Mouse (Mus musculus): ENCODE data around the gene Olfr61. TPM values are rescaled to one million over a fixed set of nuclear protein-coding genes. Genes with fewer than 3 reads are reported as not detected.
A peak's percentile ranks its signal among the peaks of the same experiment; 100 is the strongest.
"Not testable (repeated sequence)": the region's sequence is repeated elsewhere in the genome, so short reads cannot be mapped to it uniquely, and the experiment has no call there.

Olfr61 gene
- not detected in 2 replicates for polyA plus RNA-seq (2016; fragmentation: Nextera tagmentation; extraction: Ambion mirVana)

DNA sequence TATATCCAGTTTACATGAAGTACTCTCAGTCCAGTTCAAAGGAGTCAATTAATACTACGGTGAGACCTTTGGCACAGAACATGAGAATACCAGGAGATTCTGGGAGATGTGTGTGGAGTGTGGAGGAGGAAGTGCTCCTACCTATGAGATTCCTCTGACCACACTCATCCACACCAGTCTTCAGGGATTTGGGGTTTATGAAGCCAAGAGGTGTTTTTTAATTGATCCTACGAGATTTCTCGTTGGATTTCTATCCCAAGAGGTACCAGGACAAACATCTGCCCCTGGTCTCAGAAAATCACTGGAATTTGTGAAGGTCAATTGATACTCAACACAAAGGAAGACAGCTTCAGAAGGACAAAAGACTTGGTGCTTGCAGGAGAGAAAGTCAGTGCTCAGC, at the start of gene Olfr61:
Gene Olfr61 (plus strand): TSS at position 301 of the 400 bp plus-strand sequence.
- not testable (repeated sequence) for H3K4me2 ChIP-seq (replicated peaks); H3K27me3 ChIP-seq; H3K4me1 ChIP-seq; H3K36me3 ChIP-seq; H3K9me3 ChIP-seq (replicated peaks); H3K4me3 ChIP-seq; H3K9ac ChIP-seq; H3K27ac ChIP-seq; ATAC-seq (ENCODE audit: low FRiP score)
- 86% methylated on average over 3 of the region's 3 CpGs for WGBS

DNA sequence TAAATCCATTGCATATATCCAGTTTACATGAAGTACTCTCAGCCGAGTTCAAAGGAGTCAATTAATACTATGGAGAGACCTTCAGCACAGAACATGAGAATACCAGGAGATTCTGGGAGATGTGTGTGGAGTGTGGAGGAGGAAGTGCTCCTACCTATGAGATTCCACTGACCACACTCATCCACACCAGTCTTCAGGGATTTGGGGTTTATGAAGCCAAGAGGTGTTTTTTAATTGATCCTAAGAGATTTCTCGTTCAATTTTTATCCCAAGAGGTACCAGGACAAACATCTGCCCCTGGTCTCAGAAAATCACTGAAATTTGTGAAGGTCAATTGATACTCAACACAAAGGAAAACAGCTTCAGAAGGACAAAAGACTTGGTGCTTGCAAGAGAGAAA, 27.8 kb upstream of the Olfr61 start, which contains the start of gene Olfr46:
Gene Olfr46 (plus strand): TSS at position 301 of the 400 bp plus-strand sequence.
- H3K36me3 ChIP-seq; H3K27me3 ChIP-seq; ATAC-seq (ENCODE audit: low FRiP score); H3K9me3 ChIP-seq (replicated peaks); H3K4me2 ChIP-seq (replicated peaks); H3K9ac ChIP-seq; H3K4me1 ChIP-seq; H3K4me3 ChIP-seq; H3K27ac ChIP-seq: not testable (repeated sequence)
- WGBS, result 75% methylated on average over 2 of the region's 2 CpGs

DNA sequence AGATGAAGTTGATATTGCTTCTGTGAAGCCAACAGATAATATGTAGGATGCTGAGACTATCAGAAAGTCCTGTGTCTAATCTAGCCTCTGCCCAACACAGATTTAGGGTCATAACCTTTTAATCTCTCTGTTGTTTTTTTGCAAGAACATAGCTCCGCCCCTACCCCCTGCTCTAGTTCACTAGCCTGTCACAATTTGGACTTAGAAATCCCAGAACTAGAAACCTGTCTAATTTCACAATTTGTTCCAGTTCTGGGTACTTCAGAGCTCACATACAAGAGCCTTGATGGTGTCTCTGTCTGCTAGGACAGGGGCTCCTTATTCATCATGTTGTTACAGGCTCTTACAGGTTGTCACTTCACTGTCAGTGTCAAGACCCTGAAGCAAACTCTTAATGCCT, 1.8 kb downstream of the Olfr61 start:
- Histone ChIP-seq H3K9me3 (replicated peaks) (no peaks in the 10 kb centered on the region), H3K27me3 (no peaks in the 10 kb centered on the region), H3K9ac (no peak overlapping the region), H3K27ac (no peak overlapping the region), H3K4me2 (replicated peaks) (no peak overlapping the region), H3K36me3 (no peaks in the 10 kb centered on the region), H3K4me3 (no peak overlapping the region), H3K4me1 (no peaks in the 10 kb centered on the region)
- ATAC-seq (ENCODE audit: low FRiP score), result no peak
- WGBS, result 82% methylated on average over 1 of the region's 1 CpGs

DNA sequence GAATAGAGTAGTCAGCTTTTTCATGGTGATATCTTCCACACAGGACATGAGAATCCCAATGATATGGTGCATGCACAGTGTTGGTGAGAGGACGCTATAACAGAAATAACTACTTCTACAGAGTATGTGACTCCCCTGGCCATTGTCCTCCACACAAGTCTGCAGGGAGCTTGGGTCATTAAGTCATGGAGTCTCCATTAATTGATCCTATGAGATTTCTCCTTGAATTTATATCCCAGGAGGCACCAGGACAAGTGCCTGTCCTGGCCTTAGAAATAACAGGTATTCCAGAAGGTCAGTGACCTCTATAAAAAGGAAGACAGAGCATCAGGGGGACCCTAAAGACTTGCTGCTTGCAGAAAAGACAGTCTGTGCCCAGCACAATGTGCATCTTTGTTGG, 17.4 kb downstream of the Olfr61 start, which contains the start of gene Olfr53:
Gene Olfr53 (plus strand): TSS at position 301 of the 400 bp plus-strand sequence.
- no peak within 1 kb of the TSS for H3K4me3 ChIP-seq
- H3K9ac ChIP-seq, result no peak within 1 kb of the TSS
- no peak within 1 kb of the TSS for H3K27ac ChIP-seq
- no peaks in the 10 kb centered on the region for H3K36me3 ChIP-seq
- no peak for ATAC-seq (ENCODE audit: low FRiP score)
- no peaks in the 10 kb centered on the region for H3K4me1 ChIP-seq
- H3K4me2 ChIP-seq (replicated peaks), result no peak within 1 kb of the TSS
- no peaks in the 10 kb centered on the region for H3K9me3 ChIP-seq (replicated peaks)
- WGBS, result 90% methylated on average over 1 of the region's 1 CpGs
- no peaks in the 10 kb centered on the region for H3K27me3 ChIP-seq

DNA sequence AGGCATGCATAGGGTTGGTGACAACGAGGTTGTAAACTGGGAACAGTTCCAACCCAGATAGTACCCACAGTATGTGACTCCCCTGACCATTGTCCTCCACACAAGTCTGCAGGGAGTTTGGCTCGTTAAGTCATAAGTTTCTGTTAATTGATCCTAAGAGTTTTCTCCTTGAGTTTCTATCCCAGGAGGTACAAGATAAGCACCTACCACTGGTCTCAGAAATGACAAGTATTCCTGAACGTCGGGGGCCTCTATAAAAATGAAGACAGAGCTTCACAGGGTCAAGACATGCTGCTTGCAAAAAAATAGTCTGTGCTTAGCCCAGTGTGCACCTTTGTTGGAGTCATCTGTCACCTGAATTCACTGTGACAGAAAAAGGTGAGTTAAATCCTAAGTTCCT, 30.9 kb downstream of the Olfr61 start, which contains the start of gene Olfr539:
Gene Olfr539 (plus strand): TSS at position 301 of the 400 bp plus-strand sequence.
- no peak for ATAC-seq (ENCODE audit: low FRiP score)
- no peaks in the 10 kb centered on the region for H3K27me3 ChIP-seq
- no peak within 1 kb of the TSS for H3K27ac ChIP-seq
- H3K9ac ChIP-seq, result no peak within 1 kb of the TSS
- no peaks in the 10 kb centered on the region for H3K4me1 ChIP-seq
- WGBS, result 83% methylated on average over 4 of the region's 4 CpGs
- H3K9me3 ChIP-seq (replicated peaks), result no peaks in the 10 kb centered on the region
- no peaks in the 10 kb centered on the region for H3K36me3 ChIP-seq
- H3K4me3 ChIP-seq, result no peak within 1 kb of the TSS
- H3K4me2 ChIP-seq (replicated peaks), result no peak within 1 kb of the TSS

DNA sequence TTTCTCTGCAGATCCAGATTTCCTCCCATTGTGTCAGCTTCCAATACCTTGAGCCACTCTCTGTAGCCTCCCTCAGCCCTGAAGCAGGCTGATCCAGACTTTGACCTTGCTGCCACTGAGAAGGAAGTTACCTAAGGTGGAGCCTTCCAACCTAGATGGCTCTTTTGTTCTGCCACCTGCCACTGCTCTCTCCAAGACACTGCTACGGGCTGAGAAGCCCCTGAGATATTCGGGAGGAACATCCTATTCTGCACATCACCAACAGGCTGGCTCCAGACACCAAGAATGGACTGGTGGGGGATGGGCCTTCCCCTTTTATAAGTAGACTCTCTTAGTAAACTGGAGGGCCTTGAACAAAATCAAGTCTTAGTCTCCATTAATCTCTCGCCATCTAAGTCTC, 41.9 kb downstream of the Olfr61 start:
- H3K9ac ChIP-seq; ATAC-seq (ENCODE audit: low FRiP score); H3K36me3 ChIP-seq; H3K27ac ChIP-seq; H3K4me1 ChIP-seq; H3K4me3 ChIP-seq; H3K27me3 ChIP-seq; H3K4me2 ChIP-seq (replicated peaks): not testable (repeated sequence)
- H3K9me3 ChIP-seq (replicated peaks), result peaks cover 12% of the 10 kb centered on the region; the same call in 1 of the 2 replicates
- WGBS, result 89% methylated on average over 3 of the region's 3 CpGs

DNA sequence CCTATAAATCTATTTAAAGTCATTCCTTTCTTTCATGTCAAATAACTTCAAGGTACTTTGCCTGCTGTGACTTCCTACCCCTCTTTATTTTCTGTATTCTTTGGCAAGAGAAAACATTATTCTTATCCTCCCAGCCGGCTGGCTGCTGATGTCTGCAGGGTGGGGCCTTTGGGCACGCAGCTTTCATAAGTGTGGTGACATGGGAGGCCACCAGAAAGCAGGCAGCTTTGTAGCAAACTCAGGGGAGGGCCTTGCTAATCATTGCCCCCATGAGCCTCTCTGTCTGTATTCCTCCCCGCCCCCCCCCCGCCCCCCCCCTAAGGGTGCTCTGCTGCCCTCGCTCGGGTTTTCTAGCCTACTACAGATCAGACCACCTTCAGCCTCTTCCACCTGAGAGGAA, 47.1 kb downstream of the Olfr61 start:
- Histone ChIP-seq H3K9ac (no peak overlapping the region), H3K4me1 (0 out of 2 replicates have a peak, but pooled peaks cover 4% of the 10 kb centered on the region), H3K27me3 (no peaks in the 10 kb centered on the region), H3K27ac (no peak overlapping the region), H3K4me3 (no peak overlapping the region), H3K36me3 (no peaks in the 10 kb centered on the region), H3K9me3 (replicated peaks) (peaks cover 15% of the 10 kb centered on the region; the same call in 1 of the 2 replicates), H3K4me2 (replicated peaks) (peak overlapping the region; percentile 34)
- no peak for ATAC-seq (ENCODE audit: low FRiP score)
- 17% methylated on average over 2 of the region's 6 CpGs for WGBS

DNA sequence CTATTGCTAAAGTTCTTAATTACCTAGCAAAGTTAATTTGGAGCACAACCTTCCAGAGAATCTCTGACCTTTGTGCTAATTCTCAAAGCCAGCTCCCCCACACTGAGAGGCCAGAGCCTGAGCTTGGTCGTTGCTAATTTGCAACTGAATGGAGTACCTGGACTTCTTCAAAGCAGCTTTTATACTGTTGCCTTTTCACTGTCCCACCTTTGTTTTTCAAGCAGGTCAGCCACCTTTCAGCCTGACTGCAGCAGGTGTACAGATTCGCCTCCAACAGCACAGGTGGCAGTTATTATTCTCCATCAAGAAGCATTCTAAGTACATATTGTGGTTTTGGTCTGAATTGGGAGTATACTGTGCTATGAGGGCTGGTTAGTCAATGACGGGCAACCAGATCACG, 50.8 kb downstream of the Olfr61 start:
- H3K9me3 ChIP-seq (replicated peaks); H3K9ac ChIP-seq; H3K27ac ChIP-seq; H3K4me2 ChIP-seq (replicated peaks); H3K4me1 ChIP-seq; H3K36me3 ChIP-seq; H3K4me3 ChIP-seq; ATAC-seq (ENCODE audit: low FRiP score); H3K27me3 ChIP-seq: not testable (repeated sequence)
- WGBS, result 74% methylated on average over 4 of the region's 4 CpGs

DNA sequence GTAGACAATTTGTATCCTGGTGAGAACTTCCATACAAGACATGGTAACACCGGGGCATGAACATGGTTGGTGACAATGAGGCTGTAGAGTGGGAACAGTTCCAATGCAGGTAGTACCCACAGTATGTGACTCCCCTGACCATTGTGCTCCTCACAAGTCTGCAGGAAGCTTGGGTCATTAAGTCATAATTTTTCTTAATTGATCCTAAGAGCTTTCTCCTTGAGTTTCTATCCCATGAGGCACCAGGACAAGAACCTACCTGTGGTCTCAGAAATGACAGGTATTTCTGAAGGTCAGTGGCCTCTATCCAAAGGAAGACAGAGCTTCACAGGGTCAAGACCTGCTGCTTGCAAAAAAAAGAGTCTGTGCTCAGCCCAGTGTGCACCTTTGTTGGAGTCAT, 52.9 kb downstream of the Olfr61 start, which contains the start of gene Olfr45:
Gene Olfr45 (plus strand): TSS at position 301 of the 400 bp plus-strand sequence.
- Histone ChIP-seq H3K36me3 (no peaks in the 10 kb centered on the region), H3K4me2 (replicated peaks) (no peak within 1 kb of the TSS), H3K27ac (no peak within 1 kb of the TSS), H3K4me1 (no peaks in the 10 kb centered on the region), H3K9ac (no peak within 1 kb of the TSS), H3K9me3 (replicated peaks) (0 out of 2 replicates have a peak, but pooled peaks cover 3% of the 10 kb centered on the region), H3K4me3 (no peak within 1 kb of the TSS), H3K27me3 (no peaks in the 10 kb centered on the region)
- ATAC-seq (ENCODE audit: low FRiP score), result no peak
- 92% methylated on average over 1 of the region's 1 CpGs for WGBS

Other genes with a start within 250 kb of the Olfr61 start
- gene Olfr531, start 226.1 kb upstream of the Olfr61 start, polyA plus RNA-seq (2016; fragmentation: Nextera tagmentation; extraction: Ambion mirVana), result not detected in 2 replicates
- not detected in 2 replicates for gene Olfr532, start 207.3 kb upstream of the Olfr61 start, polyA plus RNA-seq (2016; fragmentation: Nextera tagmentation; extraction: Ambion mirVana)
- gene Olfr533, start 165.6 kb upstream of the Olfr61 start, polyA plus RNA-seq (2016; fragmentation: Nextera tagmentation; extraction: Ambion mirVana), result not detected in 2 replicates
- gene Olfr535, start 144.8 kb upstream of the Olfr61 start, polyA plus RNA-seq (2016; fragmentation: Nextera tagmentation; extraction: Ambion mirVana), result not detected in 2 replicates
- not detected in 2 replicates for gene Olfr536, start 121.6 kb upstream of the Olfr61 start, polyA plus RNA-seq (2016; fragmentation: Nextera tagmentation; extraction: Ambion mirVana)
- not detected in 2 replicates for gene Olfr538, start 61.1 kb upstream of the Olfr61 start, polyA plus RNA-seq (2016; fragmentation: Nextera tagmentation; extraction: Ambion mirVana)
- gene Olfr46, start 27.7 kb upstream of the Olfr61 start, polyA plus RNA-seq (2016; fragmentation: Nextera tagmentation; extraction: Ambion mirVana), result not detected in 2 replicates
- gene Olfr53, start 17.5 kb downstream of the Olfr61 start, polyA plus RNA-seq (2016; fragmentation: Nextera tagmentation; extraction: Ambion mirVana), result not detected in 2 replicates
- gene Olfr539, start 31.0 kb downstream of the Olfr61 start, polyA plus RNA-seq (2016; fragmentation: Nextera tagmentation; extraction: Ambion mirVana), result not detected in 2 replicates
- not detected in 2 replicates for gene Olfr45, start 53.0 kb downstream of the Olfr61 start, polyA plus RNA-seq (2016; fragmentation: Nextera tagmentation; extraction: Ambion mirVana)
- not detected in 2 replicates for gene Olfr541, start 68.3 kb downstream of the Olfr61 start, polyA plus RNA-seq (2016; fragmentation: Nextera tagmentation; extraction: Ambion mirVana)
- gene Cyp2e1, start 134.8 kb downstream of the Olfr61 start, polyA plus RNA-seq (2016; fragmentation: Nextera tagmentation; extraction: Ambion mirVana), result not detected in 2 replicates
- gene Syce1, start 158.9 kb downstream of the Olfr61 start, polyA plus RNA-seq (2016; fragmentation: Nextera tagmentation; extraction: Ambion mirVana), result 0.19 and 0.36 TPM in 2 replicates
- 12.3 and 13.4 TPM in 2 replicates for gene Zfp941, start 193.2 kb downstream of the Olfr61 start, polyA plus RNA-seq (2016; fragmentation: Nextera tagmentation; extraction: Ambion mirVana)
- 0.93 TPM in 1 of 2 replicates, not detected in the other for gene Urah, start 206.0 kb downstream of the Olfr61 start, polyA plus RNA-seq (2016; fragmentation: Nextera tagmentation; extraction: Ambion mirVana)
- gene Scgb1c1, start 216.6 kb downstream of the Olfr61 start, polyA plus RNA-seq (2016; fragmentation: Nextera tagmentation; extraction: Ambion mirVana), result not detected in 2 replicates
- not detected in 2 replicates for gene Odf3, start 218.8 kb downstream of the Olfr61 start, polyA plus RNA-seq (2016; fragmentation: Nextera tagmentation; extraction: Ambion mirVana)
- not detected in 2 replicates for gene Gm45785, start 227.4 kb downstream of the Olfr61 start, polyA plus RNA-seq (2016; fragmentation: Nextera tagmentation; extraction: Ambion mirVana)
- 82.3 and 88.5 TPM in 2 replicates for gene Ric8a, start 228.0 kb downstream of the Olfr61 start, polyA plus RNA-seq (2016; fragmentation: Nextera tagmentation; extraction: Ambion mirVana)
- 30.9 and 33.4 TPM in 2 replicates for gene Bet1l, start 228.6 kb downstream of the Olfr61 start, polyA plus RNA-seq (2016; fragmentation: Nextera tagmentation; extraction: Ambion mirVana)

Data from hindbrain, embryonic 12.5 days (tissue).